Mouse (Mus musculus) erythroblast, adult 5-6 weeks (primary cell): ENCODE measurements around the gene Elovl1. TPM values are rescaled to one million over a fixed set of nuclear protein-coding genes. Genes with fewer than 3 reads are reported as not detected.

Experiments used
- total RNA-seq, 2 experiments: library from RNA; stranded (forward) in 1 of 2; stranded (reverse) in 1 of 2; fragments of 150-400 nt in 1 of 2; fragments of 200-764, 138-1000 nt in 1 of 2; gene quantifications; 2 replicates each; pipeline versions ENCODE4 v1.2.3 to v1.2.4; 2015 to 2017; ENCODE audit warnings: low replicate concordance in 2 of 2

Gene Elovl1
- total RNA-seq, 2 experiments from 2014 or later: 15.2 to 22.0 TPM

Other genes with a start within 250 kb of the Elovl1 start
- 21.5 and 27.2 TPM in 2 replicates for gene Kdm4a, start 248.1 kb upstream of the Elovl1 start, total RNA-seq (2015; ENCODE audit: low replicate concordance)
- gene Kdm4a, start 248.1 kb upstream of the Elovl1 start, total RNA-seq (2017; ENCODE audit: low replicate concordance): 56.9 and 76.8 TPM in 2 replicates
- not detected in 2 replicates for gene Ptprf, start 136.7 kb upstream of the Elovl1 start, total RNA-seq (2015; ENCODE audit: low replicate concordance)
- gene Ptprf, start 136.7 kb upstream of the Elovl1 start, total RNA-seq (2017; ENCODE audit: low replicate concordance): not detected in 2 replicates
- 13.3 and 14.2 TPM in 2 replicates for gene Szt2, start 18.8 kb upstream of the Elovl1 start, total RNA-seq (2015; ENCODE audit: low replicate concordance)
- 14.1 and 21.6 TPM in 2 replicates for gene Szt2, start 18.8 kb upstream of the Elovl1 start, total RNA-seq (2017; ENCODE audit: low replicate concordance)
- 30.0 and 32.2 TPM in 2 replicates for gene Med8, start 18.8 kb upstream of the Elovl1 start, total RNA-seq (2015; ENCODE audit: low replicate concordance)
- gene Med8, start 18.8 kb upstream of the Elovl1 start, total RNA-seq (2017; ENCODE audit: low replicate concordance): 37.6 and 66.2 TPM in 2 replicates
- 25.1 and 32.5 TPM in 2 replicates for gene Cdc20, start 9.3 kb downstream of the Elovl1 start, total RNA-seq (2015; ENCODE audit: low replicate concordance)
- 30.8 and 46.6 TPM in 2 replicates for gene Cdc20, start 9.3 kb downstream of the Elovl1 start, total RNA-seq (2017; ENCODE audit: low replicate concordance)
- gene Mpl, start 29.4 kb downstream of the Elovl1 start, total RNA-seq (2015; ENCODE audit: low replicate concordance): 3.6 TPM in 1 of 2 replicates, not detected in the other
- 1.1 TPM in 1 of 2 replicates, not detected in the other for gene Mpl, start 29.4 kb downstream of the Elovl1 start, total RNA-seq (2017; ENCODE audit: low replicate concordance)
- not detected in 2 replicates for gene Tie1, start 62.0 kb downstream of the Elovl1 start, total RNA-seq (2015; ENCODE audit: low replicate concordance)
- gene Tie1, start 62.0 kb downstream of the Elovl1 start, total RNA-seq (2017; ENCODE audit: low replicate concordance): 0.85 TPM in 1 of 2 replicates, not detected in the other
- gene 2610528J11Rik, start 98.9 kb downstream of the Elovl1 start, total RNA-seq (2015; ENCODE audit: low replicate concordance): not detected in 2 replicates
- not detected in 2 replicates for gene 2610528J11Rik, start 98.9 kb downstream of the Elovl1 start, total RNA-seq (2017; ENCODE audit: low replicate concordance)
- not detected in 2 replicates for gene Tmem125, start 116.0 kb downstream of the Elovl1 start, total RNA-seq (2015; ENCODE audit: low replicate concordance)
- not detected in 2 replicates for gene Tmem125, start 116.0 kb downstream of the Elovl1 start, total RNA-seq (2017; ENCODE audit: low replicate concordance)
- gene Cfap57, start 192.7 kb downstream of the Elovl1 start, total RNA-seq (2015; ENCODE audit: low replicate concordance): 0.63 TPM in 1 of 2 replicates, not detected in the other
- 0.51 and 0.84 TPM in 2 replicates for gene Cfap57, start 192.7 kb downstream of the Elovl1 start, total RNA-seq (2017; ENCODE audit: low replicate concordance)
- 28.4 and 35.1 TPM in 2 replicates for gene Ebna1bp2, start 192.7 kb downstream of the Elovl1 start, total RNA-seq (2015; ENCODE audit: low replicate concordance)
- gene Ebna1bp2, start 192.7 kb downstream of the Elovl1 start, total RNA-seq (2017; ENCODE audit: low replicate concordance): 12.6 and 20.6 TPM in 2 replicates
- gene Olfr62, start 230.9 kb downstream of the Elovl1 start, total RNA-seq (2015; ENCODE audit: low replicate concordance): not detected in 2 replicates
- not detected in 2 replicates for gene Olfr62, start 230.9 kb downstream of the Elovl1 start, total RNA-seq (2017; ENCODE audit: low replicate concordance)